Mouse (Mus musculus): ENCODE measurements at regions not wholly inside any gene's neighbourhood (a gene's known extent, or its start where the extent isn't known, plus 50 kb on each side); places are given as distances from the start of the nearest gene placed in this dataset.
A peak's percentile ranks its signal among the peaks of the same experiment; 100 is the strongest.
"Not testable (repeated sequence)": the region's sequence is repeated elsewhere in the genome, so short reads cannot be mapped to it uniquely, and the experiment has no call there.

DNA sequence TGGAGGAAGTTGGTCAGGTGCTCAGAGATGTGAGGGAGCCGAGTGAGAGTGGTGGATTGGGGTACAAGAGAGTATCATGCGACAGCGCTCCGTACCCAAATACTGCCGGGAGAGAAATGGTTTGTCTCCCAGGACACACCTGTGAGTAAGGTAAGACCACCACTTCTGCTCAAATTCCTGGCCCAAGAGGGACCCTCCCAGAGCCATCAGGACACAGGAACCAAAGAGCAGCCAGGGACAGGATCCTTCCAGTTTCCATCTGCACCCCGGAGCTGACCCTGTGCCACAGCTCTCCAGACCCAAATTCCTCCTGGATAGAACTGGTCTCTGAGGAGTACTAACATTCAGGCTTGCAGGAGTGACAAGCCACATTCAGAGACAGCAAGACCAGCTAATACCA, 185.2 kb upstream of the Peli2 start:
- no peak for DNase-seq

DNA sequence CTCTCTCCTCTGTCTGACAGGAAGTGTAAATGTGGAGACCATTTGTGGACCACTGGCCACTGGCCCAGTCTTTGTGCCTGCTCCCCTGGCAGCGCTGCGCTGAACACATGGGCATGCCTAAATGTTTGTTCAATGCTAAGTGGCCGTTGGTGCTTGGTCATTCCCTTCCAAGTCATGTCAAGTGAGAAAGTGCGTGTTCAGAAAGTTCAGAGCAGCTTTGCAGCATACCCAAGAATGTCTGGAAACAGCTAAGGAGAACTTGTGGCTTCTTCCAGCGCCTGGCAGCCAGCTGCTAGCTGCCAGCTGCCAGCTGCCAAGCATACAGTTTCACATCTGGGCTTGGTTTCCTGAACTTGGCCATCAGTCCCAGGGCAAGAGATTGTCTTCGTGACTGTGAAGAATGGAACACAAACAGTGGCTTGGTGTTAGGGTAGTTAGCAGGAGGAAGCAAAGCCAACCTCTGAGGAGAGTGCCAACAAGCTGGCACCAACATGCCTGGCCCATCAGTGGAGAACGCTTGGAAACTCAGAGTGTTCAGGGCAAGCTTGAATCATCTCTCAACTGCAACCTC, 183.5 kb upstream of the Peli2 start:
- DNase-seq, result peak; percentile 8

DNA sequence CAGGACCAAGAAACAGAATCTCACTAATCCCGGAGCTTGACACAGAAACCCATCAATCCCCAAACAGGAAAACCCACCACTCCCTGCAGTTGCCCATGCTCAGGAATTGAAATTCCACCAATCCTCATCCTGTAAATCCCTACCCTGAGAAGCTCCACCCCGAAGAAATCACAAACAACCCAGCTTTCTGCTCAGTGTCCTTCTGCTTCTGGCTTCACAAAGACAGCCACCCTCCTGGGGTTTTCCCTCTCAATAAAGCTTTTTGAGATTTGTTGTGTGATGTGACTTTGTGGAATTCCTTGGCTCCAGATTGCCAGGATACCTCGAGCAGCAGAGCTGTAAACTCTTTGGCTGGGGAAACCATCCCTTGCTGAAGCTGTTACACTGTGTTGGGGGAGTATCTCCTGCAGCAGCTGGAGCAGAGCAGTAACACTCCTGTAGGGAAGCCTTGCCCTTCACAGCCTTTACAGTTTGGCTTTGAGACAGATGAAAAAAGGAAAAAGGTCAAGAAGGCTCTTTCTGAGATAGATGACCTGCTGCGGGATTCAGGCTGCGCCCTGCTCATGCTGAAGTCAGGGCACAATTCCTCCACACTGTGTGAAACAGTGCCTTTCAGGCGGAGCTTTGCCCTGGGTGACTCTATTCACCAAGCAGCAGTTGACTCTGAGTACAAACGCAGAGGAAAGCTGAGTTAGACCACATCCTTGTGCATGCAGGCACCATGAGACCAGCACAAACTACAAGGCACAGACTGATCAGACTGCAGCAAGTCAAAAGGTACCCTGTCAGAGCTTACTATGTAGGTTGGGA, 180.6 kb upstream of the Peli2 start:
- DNase-seq, result no peak

- no peak for DNase-seq
Measured at GRCm38 (mm10) chr14:47942671-47943070, 178.0 kb upstream of the Peli2 start.

DNA sequence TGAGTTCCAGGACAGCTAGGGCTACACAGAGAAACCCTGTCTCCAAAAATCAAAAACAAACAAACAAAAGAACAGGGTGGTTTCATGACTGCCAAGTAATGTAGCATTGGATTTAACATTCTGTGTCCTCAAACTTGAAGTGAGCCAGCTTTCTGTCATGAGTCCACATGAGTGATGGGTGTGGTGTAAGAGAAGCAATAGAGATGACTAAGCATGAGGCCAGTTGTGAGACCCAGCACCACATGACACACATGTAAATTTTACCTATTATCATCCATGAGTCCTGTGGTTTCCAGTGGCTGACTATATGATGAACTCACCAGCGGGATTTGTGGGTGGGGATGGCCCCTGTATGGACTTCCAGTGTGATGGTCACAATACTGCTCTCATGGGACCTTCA, 176.0 kb upstream of the Peli2 start:
- DNase-seq, result no peak

DNA sequence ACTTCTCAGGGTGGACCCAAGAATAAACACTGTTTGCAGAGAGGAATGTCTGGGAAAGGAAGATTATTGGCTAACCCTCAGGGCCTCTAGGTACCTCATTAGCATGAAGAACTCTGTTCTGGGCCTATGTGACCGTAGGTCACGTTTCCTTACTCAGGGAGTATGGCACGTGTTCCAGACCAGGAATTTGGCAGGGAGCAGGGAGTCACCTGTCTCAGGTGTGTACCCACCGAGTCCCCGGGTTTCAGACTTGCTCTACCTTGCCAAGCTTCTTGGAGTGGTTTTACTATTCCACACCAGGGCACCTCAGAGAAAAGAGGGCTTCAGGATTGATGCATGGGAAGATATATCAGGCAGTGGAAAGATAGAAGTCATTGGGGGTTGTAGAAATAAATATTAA, 169.6 kb upstream of the Peli2 start:
- DNase-seq, result no peak

DNA sequence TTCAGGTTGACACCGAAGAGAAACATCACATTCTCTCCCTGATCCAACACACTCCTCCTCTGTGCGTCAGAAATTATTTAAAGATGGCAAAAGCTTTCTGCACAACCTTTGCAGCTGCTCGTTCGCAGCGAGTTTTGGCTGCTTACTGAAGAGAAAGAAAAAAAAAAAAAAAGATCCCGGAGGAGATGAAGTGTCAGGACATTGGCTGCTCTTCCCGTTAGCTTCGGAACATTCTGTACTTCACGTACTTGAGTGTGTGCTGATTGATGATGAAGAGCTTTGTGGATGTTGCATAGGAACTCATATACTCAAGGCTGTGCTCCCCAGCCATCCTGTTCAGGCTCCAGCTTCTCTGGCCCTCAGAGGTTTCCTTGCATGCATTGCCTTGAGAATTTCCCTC, 162.5 kb upstream of the Peli2 start:
- peak; percentile 3 for DNase-seq

- no peak for DNase-seq
Measured at GRCm38 (mm10) chr14:47959366-47960280, 161.0 kb upstream of the Peli2 start.

- DNase-seq, result not testable (repeated sequence)
Measured at GRCm38 (mm10) chr14:47964806-47965205, 155.8 kb upstream of the Peli2 start.

DNA sequence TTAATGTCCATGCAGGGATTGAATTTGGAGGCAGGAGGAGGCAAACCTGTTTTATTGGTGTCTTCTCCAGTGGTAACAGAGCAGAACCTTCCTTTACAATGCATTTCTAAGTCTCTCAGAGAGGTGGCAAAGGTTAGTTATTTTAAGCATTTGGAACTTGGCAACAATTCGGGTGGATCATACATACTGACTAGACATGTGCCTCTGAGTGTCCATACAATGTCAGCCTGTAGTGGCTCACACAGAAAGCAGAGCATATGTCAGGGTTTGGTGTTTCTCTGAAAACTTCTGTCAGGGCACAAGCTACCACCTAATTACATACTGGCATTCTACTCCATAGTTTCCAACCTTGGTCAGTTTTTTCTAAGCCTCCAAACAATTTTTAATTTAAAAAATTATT, 150.8 kb upstream of the Peli2 start:
- no peak for DNase-seq

- DNase-seq, result not testable (repeated sequence)
Measured at GRCm38 (mm10) chr14:47973161-47973560, 147.5 kb upstream of the Peli2 start.

DNA sequence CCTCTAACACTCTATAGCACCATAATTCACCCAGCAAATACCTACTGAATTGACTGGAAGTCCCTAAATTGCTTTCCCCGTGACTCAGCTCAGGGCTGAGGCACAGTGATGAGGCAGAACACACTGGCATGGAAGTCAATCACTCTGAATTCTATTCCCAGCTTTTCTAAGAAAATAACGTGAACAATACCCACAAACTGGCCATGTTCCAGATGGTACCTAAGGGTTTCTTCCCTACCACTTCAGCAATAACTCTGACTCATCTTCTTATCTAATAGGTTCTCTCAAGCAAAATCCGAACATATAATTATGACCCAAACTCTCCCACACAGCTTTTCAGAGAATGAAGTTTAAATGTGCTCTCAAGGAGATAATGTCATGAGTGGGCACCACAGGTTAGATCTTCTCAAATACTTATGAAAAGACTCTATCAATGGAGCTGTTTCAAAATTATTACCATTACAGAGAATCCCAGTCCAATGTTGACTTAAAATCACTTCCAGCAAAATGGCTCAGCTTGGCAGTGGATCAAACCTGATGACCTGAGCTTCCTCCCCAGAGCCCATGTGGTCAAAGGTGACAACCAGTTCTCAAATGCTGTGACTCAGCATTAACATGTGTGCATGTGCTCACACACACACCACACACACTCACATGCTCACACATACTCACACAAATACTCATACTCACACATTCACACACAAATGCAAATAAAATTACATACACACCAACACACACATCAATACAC, 137.5 kb upstream of the Peli2 start:
- peak; percentile 13 for DNase-seq

DNA sequence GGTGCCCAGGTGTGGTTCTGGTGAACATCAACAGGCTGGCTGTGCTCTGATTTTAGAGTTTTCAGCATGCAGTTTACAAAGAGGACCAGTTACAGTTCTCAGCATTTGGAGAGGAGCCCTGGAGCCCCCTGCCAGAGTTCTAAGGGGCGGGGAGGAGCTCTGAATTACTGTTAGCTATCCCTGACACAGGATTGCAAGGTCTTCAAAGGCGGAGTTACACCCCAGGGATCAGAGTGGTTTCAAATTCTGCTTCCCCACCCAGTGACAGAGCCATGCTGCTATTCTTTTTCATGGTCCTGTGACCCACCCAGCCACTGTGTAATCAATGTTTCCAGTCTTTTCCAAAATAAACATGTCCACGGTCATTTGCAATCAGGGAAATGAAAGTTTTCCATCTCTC, 134.1 kb upstream of the Peli2 start:
- no peak for DNase-seq

GRCm38 (mm10) chr14:47986941-47987340, 133.7 kb upstream of the Peli2 start:
- DNase-seq, result no peak

DNA sequence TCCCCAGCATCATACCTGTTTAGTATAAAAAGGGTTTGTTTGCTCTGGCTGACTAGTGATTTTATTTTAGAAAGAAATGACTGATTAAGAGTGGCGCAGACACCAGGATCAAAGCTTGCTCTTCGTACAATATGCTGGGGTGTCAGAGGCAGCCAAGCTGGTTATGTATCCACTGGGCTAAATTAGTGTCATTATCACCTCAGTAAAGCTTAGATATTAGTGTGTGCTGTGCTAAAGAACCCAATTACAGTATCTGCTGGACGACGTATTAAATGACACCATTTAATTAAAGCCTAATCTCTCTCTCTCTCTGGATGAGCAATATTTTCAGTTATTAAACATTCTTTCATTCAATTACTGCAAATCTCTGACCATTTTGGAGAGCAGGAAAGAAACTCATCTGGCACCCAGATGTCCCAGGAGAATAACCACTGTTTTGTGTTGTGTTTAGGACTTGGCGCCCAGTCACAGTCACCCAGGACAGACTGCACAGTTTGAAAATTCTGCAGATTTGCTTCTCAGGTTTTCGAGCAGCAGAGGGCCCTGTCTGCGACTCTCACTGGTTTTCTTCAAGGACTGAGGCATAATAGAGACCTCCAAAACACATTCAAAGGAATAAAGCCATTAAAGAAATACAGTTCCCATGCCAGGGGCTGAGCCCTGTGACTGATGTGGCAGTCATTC, 133.1 kb upstream of the Peli2 start:
- no peak for DNase-seq

DNA sequence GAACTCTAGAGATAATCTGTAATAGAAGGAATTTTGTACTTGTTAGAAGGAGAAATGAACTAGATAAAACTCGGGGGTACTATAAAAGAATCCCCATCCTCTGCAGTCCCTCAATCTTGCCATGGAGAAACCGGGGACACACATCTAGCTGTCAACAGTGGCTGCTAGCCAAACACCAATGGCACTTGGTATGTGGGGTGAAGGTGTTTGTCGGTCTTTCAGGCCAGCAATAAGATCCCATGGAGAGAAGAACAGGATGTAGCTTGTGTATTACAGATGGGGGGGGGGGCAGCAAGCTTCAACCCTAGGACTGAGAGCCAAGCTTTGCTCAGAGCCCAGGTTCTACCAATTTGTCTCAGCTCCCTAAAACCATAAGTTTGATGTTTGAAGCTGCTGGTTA, 132.5 kb upstream of the Peli2 start:
- DNase-seq, result no peak

- DNase-seq, result no peak
Measured at GRCm38 (mm10) chr14:47989315-47989714, 131.3 kb upstream of the Peli2 start.

DNA sequence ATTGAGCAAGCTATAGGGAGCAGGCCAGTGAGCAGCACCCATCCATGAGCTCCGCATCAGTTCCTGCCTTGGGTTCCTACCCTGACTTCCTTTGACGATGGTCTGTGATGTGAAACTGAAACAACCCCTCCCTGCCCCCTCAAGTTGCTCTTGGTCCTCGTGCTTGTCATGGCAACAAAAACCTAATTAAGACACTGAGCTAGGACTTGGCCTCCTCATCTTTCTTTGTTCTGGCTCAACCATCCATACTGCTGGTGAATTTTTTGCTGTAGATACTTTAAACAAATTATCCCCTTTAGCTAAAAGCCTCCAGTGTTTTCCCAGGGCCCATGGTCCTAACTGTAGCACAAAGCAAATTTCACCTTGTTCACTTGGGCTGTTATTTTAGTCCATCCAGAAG, 129.9 kb upstream of the Peli2 start:
- no peak for DNase-seq

DNA sequence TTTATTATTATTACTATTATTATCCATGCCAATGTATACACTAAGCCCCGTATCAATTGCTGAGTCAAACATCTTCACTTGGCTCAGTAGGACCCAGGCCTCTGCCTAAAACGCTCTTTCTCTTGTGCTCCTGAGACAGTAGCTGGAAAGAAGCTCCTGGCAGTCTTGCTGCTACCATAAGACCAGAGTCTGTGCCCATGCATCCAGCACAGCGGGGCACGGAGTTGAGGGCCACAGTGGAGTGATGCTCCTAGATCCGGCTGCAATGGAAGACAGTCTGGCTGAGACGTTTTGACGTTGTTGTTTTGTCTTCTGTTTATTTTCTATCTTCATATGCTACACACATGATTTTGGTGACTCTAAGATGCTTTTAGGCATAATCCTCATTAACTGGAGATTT, 129.1 kb upstream of the Peli2 start:
- no peak for DNase-seq

DNA sequence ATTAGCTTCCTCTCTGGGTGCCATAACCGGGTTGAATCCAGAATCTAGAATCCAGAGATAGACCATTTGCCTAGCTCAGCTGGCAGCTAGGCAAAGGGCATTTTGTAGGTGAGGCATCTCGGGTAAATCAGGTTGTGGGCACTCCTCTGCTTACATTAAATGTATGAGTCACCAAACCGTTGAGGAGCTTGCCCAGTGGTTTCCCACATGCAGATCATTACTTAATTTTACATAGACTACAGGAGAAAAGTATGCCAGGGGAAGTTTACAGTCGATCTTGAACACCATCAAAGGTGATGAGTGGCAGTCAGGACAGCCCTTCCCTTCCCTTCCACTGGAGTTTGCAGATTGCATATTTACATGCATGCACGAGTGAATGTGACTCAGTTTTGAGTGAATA, 128.5 kb upstream of the Peli2 start:
- DNase-seq, result no peak

DNA sequence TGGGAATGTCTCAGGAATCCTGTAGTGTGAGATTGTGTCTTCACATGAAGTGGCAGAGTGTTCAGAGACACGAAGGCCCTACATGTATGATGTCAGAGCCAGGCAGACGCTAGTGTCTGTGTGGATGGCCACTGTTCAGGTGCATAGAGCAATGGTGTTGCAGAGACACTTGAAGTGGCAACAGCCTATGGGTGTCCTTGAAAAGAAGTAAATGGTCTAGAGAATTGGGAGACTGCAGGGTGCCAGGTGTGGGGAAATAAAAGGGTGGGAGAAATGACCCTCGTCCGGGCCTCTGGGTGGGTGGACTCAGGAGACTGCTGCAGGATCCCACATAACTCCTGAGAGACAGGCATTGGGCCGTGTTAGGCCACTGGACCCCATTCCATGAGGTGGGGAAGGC, 127.8 kb upstream of the Peli2 start:
- DNase-seq, result no peak

- DNase-seq, result no peak
Measured at GRCm38 (mm10) chr14:47998936-47999335, 121.7 kb upstream of the Peli2 start.

Data from right cerebral cortex, adult 18-20 months (tissue).